Mouse (Mus musculus) CH12.LX (cell line): ENCODE results near the gene Ppp1r14d. TPM values are rescaled to one million over a fixed set of nuclear protein-coding genes. Genes with fewer than 3 reads are reported as not detected.

Experiments
- DNase-seq: peaks from one replicate; pipeline ENCODE4 v3.0.0-alpha.2; 2013; ENCODE audit errors: extremely low read depth
- H3K27ac ChIP-seq: 2 replicates; pipeline ENCODE4 v1.5.1; 2012; ENCODE audit warnings: low read depth, mild to moderate bottlenecking, control low read depth, moderate library complexity; ENCODE audit not compliant: insufficient read depth
- H3K27me3 ChIP-seq: replicated peaks from 2 replicates; pipeline ENCODE3; 2012; ENCODE audit warnings: inconsistent platforms
- H3K36me3 ChIP-seq, 2 experiments: replicated peaks in 1 of 2; 2 replicates each; pipeline versions ENCODE3 to v1.6.1; 2012; ENCODE audit warnings: inconsistent platforms in 1 of 2, low read length in 1 of 2, mild to moderate bottlenecking in 1 of 2, mixed read lengths in 1 of 2, moderate library complexity in 1 of 2; ENCODE audit not compliant: control insufficient read depth in 1 of 2, insufficient read depth in 1 of 2
- H3K4me1 ChIP-seq, 2 experiments: 2 replicates each; pipeline ENCODE4 v1.6.1; 2012; ENCODE audit warnings: inconsistent platforms in 1 of 2, moderate library complexity in 1 of 2; ENCODE audit not compliant: insufficient read depth in 2 of 2, control insufficient read depth in 1 of 2
- H3K4me2 ChIP-seq: 2 replicates; pipeline ENCODE4 v1.6.1; 2012; ENCODE audit warnings: low read depth, mild to moderate bottlenecking, control low read depth; ENCODE audit not compliant: poor library complexity, insufficient read depth, severe bottlenecking
- H3K4me3 ChIP-seq, 3 experiments: fragments of 150-350 bp in 1 of 3; sonication (generic) in 1 of 3; replicated peaks in 1 of 3; 2 replicates each; pipeline versions ENCODE3 to v1.5.1; 2011 to 2012; ENCODE audit warnings: low read depth in 2 of 3, low read length in 2 of 3, mild to moderate bottlenecking in 2 of 3, moderate library complexity in 2 of 3, control low read depth in 1 of 3, improper control_type of control experiment in 1 of 3, inconsistent platforms in 1 of 3, mixed read lengths in 1 of 3; ENCODE audit not compliant: poor library complexity in 1 of 3
- H3K79me2 ChIP-seq: replicated peaks from 2 replicates; pipeline ENCODE4 v1.6.1; 2012; ENCODE audit warnings: mild to moderate bottlenecking, moderate library complexity; ENCODE audit not compliant: control insufficient read depth, poor library complexity, insufficient read depth, severe bottlenecking; ENCODE audit errors: extremely low read depth
- H3K9ac ChIP-seq: 2 replicates; pipeline ENCODE4 v1.6.1; 2012; ENCODE audit warnings: low read depth, mild to moderate bottlenecking, control low read depth, moderate library complexity; ENCODE audit not compliant: insufficient read depth
- H3K9me3 ChIP-seq: replicated peaks from 2 replicates; pipeline ENCODE3; 2012; ENCODE audit warnings: low read length, inconsistent platforms, mixed read lengths
- BHLHE40 ChIP-seq: IDR thresholded peaks from 2 replicates; pipeline ENCODE4 v1.6.1; 2011; ENCODE audit warnings: mild to moderate bottlenecking, low read depth, low read length, improper control_type of control experiment
- CHD1 ChIP-seq: IDR thresholded peaks from 2 replicates; pipeline ENCODE4 v1.6.1; 2012; ENCODE audit warnings: low read depth, low read length, improper control_type of control experiment, inconsistent platforms
- CHD2 ChIP-seq: IDR thresholded peaks from 2 replicates; pipeline ENCODE4 v1.6.1; 2011; ENCODE audit warnings: low read length, improper control_type of control experiment
- E2F4 ChIP-seq: IDR thresholded peaks from 2 replicates; pipeline ENCODE4 v1.6.1; 2011; ENCODE audit warnings: low read depth, low read length, improper control_type of control experiment; ENCODE audit not compliant: insufficient replicate concordance
- ELF1 ChIP-seq: IDR thresholded peaks from 2 replicates; pipeline ENCODE4 v1.6.1; 2014; ENCODE audit warnings: low read depth, mild to moderate bottlenecking, inconsistent platforms, low read length, improper control_type of control experiment
- EP300 ChIP-seq: IDR thresholded peaks from 2 replicates; pipeline ENCODE4 v1.6.1; 2011; ENCODE audit warnings: low read length, improper control_type of control experiment
- ETS1 ChIP-seq: conservative IDR thresholded peaks from 2 replicates; pipeline ENCODE4 v1.6.1; 2012; ENCODE audit warnings: low read depth, mild to moderate bottlenecking, inconsistent platforms, low read length, improper control_type of control experiment, moderate library complexity
- IRF4 ChIP-seq: IDR thresholded peaks from 2 replicates; pipeline ENCODE4 v1.6.1; 2014; ENCODE audit warnings: low read depth, mild to moderate bottlenecking, inconsistent platforms, low read length, improper control_type of control experiment
- JUN ChIP-seq: IDR thresholded peaks from 2 replicates; pipeline ENCODE4 v1.6.1; 2011; ENCODE audit warnings: low read depth, mild to moderate bottlenecking, low read length, improper control_type of control experiment, moderate library complexity; ENCODE audit not compliant: insufficient read depth
- JUND ChIP-seq: conservative IDR thresholded peaks from 2 replicates; pipeline ENCODE4 v1.6.1; 2011; ENCODE audit warnings: low read depth, low read length, improper control_type of control experiment
- KAT2A ChIP-seq: IDR thresholded peaks from 2 replicates; pipeline ENCODE4 v1.6.1; 2012; ENCODE audit warnings: low read length, improper control_type of control experiment, inconsistent platforms; ENCODE audit not compliant: insufficient replicate concordance
- MAFK ChIP-seq: IDR thresholded peaks from 2 replicates; pipeline ENCODE4 v1.6.1; 2011; ENCODE audit warnings: low read length, improper control_type of control experiment; ENCODE audit not compliant: insufficient replicate concordance
- MAX ChIP-seq: IDR thresholded peaks from 2 replicates; pipeline ENCODE4 v1.6.1; 2011; ENCODE audit warnings: low read length, improper control_type of control experiment
- MXI1 ChIP-seq: IDR thresholded peaks from 2 replicates; pipeline ENCODE4 v1.6.1; 2011; ENCODE audit warnings: mild to moderate bottlenecking, low read depth, low read length, improper control_type of control experiment
- MYC ChIP-seq: IDR thresholded peaks from 2 replicates; pipeline ENCODE4 v1.6.1; 2011; ENCODE audit warnings: low read depth, mild to moderate bottlenecking, improper control_type of control experiment, low read length
- NELFE ChIP-seq: IDR thresholded peaks from 2 replicates; pipeline ENCODE4 v1.6.1; 2011; ENCODE audit warnings: low read depth, low read length, improper control_type of control experiment
- NRF1 ChIP-seq: IDR thresholded peaks from 2 replicates; pipeline ENCODE4 v1.6.1; 2014; ENCODE audit warnings: low read depth, mild to moderate bottlenecking, inconsistent platforms, low read length, improper control_type of control experiment, moderate library complexity
- PAX5 ChIP-seq: IDR thresholded peaks from 2 replicates; pipeline ENCODE4 v1.6.1; 2012; ENCODE audit warnings: low read length, inconsistent platforms, mixed read lengths
- POLR2A ChIP-seq: IDR thresholded peaks from 2 replicates; pipeline ENCODE4 v1.6.1; 2011; ENCODE audit warnings: low read depth, mild to moderate bottlenecking, improper control_type of control experiment, low read length
- POLR2AphosphoS2 ChIP-seq: IDR thresholded peaks from 2 replicates; pipeline ENCODE4 v1.6.1; 2011; ENCODE audit warnings: low read depth, low read length, improper control_type of control experiment
- RAD21 ChIP-seq: IDR thresholded peaks from 2 replicates; pipeline ENCODE4 v1.6.1; 2011; ENCODE audit warnings: low read depth, mild to moderate bottlenecking, low read length, improper control_type of control experiment, moderate library complexity
- RCOR1 ChIP-seq: conservative IDR thresholded peaks from 2 replicates; pipeline ENCODE4 v1.6.1; 2012; ENCODE audit warnings: low read depth, mild to moderate bottlenecking, inconsistent platforms, low read length, improper control_type of control experiment
- SMC3 ChIP-seq: IDR thresholded peaks from 2 replicates; pipeline ENCODE4 v1.6.1; 2011; ENCODE audit warnings: low read depth, low read length, improper control_type of control experiment
- TBP ChIP-seq: conservative IDR thresholded peaks from 2 replicates; pipeline ENCODE4 v1.6.1; 2011; ENCODE audit warnings: low read depth, low read length, improper control_type of control experiment
- TCF12 ChIP-seq: IDR thresholded peaks from 2 replicates; pipeline ENCODE4 v1.6.1; 2014; ENCODE audit warnings: low read depth, mild to moderate bottlenecking, inconsistent platforms, low read length, improper control_type of control experiment
- UBTF ChIP-seq: IDR thresholded peaks from 2 replicates; pipeline ENCODE4 v1.6.1; 2012; ENCODE audit warnings: low read depth, mild to moderate bottlenecking, inconsistent platforms, low read length, improper control_type of control experiment, moderate library complexity
- USF1 ChIP-seq: IDR thresholded peaks from 2 replicates; pipeline ENCODE4 v1.6.1; 2014; ENCODE audit warnings: low read depth, mild to moderate bottlenecking, inconsistent platforms, low read length, improper control_type of control experiment
- USF2 ChIP-seq: conservative IDR thresholded peaks from 2 replicates; pipeline ENCODE4 v1.6.1; 2011; ENCODE audit warnings: low read depth, low read length, improper control_type of control experiment
- ZKSCAN1 ChIP-seq: IDR thresholded peaks from 2 replicates; pipeline ENCODE4 v1.6.1; 2012; ENCODE audit warnings: low read depth, inconsistent platforms, low read length, improper control_type of control experiment, borderline replicate concordance
- ZMIZ1 ChIP-seq: IDR thresholded peaks from 2 replicates; pipeline ENCODE4 v1.6.1; 2012; ENCODE audit warnings: low read depth, mild to moderate bottlenecking, inconsistent platforms, low read length, improper control_type of control experiment
- dilution Hi-C: fragments of 300-500 bp; cut with MboI; formaldehyde crosslinking; loops from 2 replicates; pipeline ENCODE4 v1.14.3; 2020; ENCODE audit warnings: low sequenced_read_pairs; ENCODE audit not compliant: extremely low pct_unique_long_range_greater_than_20kb, extremely low pct_ligation_motif_present
- in situ Hi-C: fragments of 300-500 bp; cut with MboI; formaldehyde crosslinking; loops from 3 replicates; pipeline ENCODE4 v1.14.3; 2019; ENCODE audit warnings: low sequenced_read_pairs, low pct_ligation_motif_present, low pct_unique_long_range_greater_than_20kb, mixed read lengths
- polyA plus RNA-seq: library from polyadenylated mRNA; unstranded; fragments of >175 nt; gene quantifications from 2 replicates; pipeline ENCODE4 v1.2.1, GENCODE M21; 2012; ENCODE audit warnings: low read depth; ENCODE audit not compliant: insufficient read length
- total RNA-seq, 2 experiments: library from RNA; depleted of rRNA; stranded (reverse); fragments of 300-350 nt in 1 of 2; fragments of >200 nt in 1 of 2; gene quantifications; 2 replicates each; pipeline ENCODE4 v1.2.3; 2012 to 2014

Gene Ppp1r14d
- total and polyA plus RNA-seq, 3 experiments, result not detected

GRCm38 (mm10) chr2:119262978-119263377 lies 33.3 kb upstream of the Ppp1r14d start:
- H3K4me2 ChIP-seq, result peak overlapping the region; percentile 29
- H3K9ac ChIP-seq, result no peak overlapping the region
- H3K27me3 ChIP-seq, result peaks cover 12% of the 10 kb centered on the region
- DNase-seq, result peak; percentile 31
- H3K27ac ChIP-seq, result no peak overlapping the region
- dilution Hi-C loops (no loop called here), in situ Hi-C loops (no loop called here)
- H3K9me3 ChIP-seq, result no peaks in the 10 kb centered on the region
- TF ChIP-seq BHLHE40 (peak; percentile 21; the same call in 1 of the 2 replicates), ZKSCAN1 (no peak), CHD2 (no peak), E2F4 (no peak), TBP (0 out of 2 replicates have a peak, but pooled peaks have one; percentile 24), MYC (no peak), USF1 (no peak), ZMIZ1 (no peak), SMC3 (no peak), IRF4 (0 out of 2 replicates have a peak, but pooled peaks have one; percentile 16), EP300 (no peak), RCOR1 (no peak), ELF1 (no peak), CHD1 (no peak), ETS1 (0 out of 2 replicates have a peak, but pooled peaks have one; percentile 22), MXI1 (0 out of 2 replicates have a peak, but pooled peaks have one; percentile 32), JUND (no peak), POLR2A (no peak), MAFK (no peak), NELFE (no peak), POLR2AphosphoS2 (no peak), KAT2A (no peak), RAD21 (no peak), MAX (no peak), PAX5 (no peak), JUN (no peak), TCF12 (0 out of 2 replicates have a peak, but pooled peaks have one; percentile 37), NRF1 (peak; percentile 35; the same call in 1 of the 2 replicates), UBTF (no peak), USF2 (no peak)
- TF ChIP-seq, all 38 proteins: peak for 7
- H3K4me3 ChIP-seq, result peak overlapping the region in 1 of 3 experiments; percentile 15
- H3K79me2 ChIP-seq, result no peaks in the 10 kb centered on the region
- no peaks in the 10 kb centered on the region for H3K36me3 ChIP-seq
- peaks cover 10 to 26% of the 10 kb centered on the region in 2 experiments for H3K4me1 ChIP-seq
